Mouse (Mus musculus) fat pad, adult 2 months (tissue): ENCODE measurements around the gene Vwa5b2.

Experiments used
- DNase-seq: peaks from one replicate; pipeline ENCODE4 v3.0.0-alpha.2; 2011; ENCODE audit warnings: low read depth, low spot score; ENCODE audit errors: extremely low read depth

The Vwa5b2 gene

GRCm38 (mm10) chr16:20589366-20589938, at the start of gene Vwa5b2:
Vwa5b2 (plus strand) TSS chr16:20589471.
- DNase-seq = no peak

- DNase-seq = no peak
Measured at GRCm38 (mm10) chr16:20539649-20540048, 49.6 kb upstream of the Vwa5b2 start.

- no peak for DNase-seq
Measured at GRCm38 (mm10) chr16:20540438-20540837, 48.8 kb upstream of the Vwa5b2 start.

DNA sequence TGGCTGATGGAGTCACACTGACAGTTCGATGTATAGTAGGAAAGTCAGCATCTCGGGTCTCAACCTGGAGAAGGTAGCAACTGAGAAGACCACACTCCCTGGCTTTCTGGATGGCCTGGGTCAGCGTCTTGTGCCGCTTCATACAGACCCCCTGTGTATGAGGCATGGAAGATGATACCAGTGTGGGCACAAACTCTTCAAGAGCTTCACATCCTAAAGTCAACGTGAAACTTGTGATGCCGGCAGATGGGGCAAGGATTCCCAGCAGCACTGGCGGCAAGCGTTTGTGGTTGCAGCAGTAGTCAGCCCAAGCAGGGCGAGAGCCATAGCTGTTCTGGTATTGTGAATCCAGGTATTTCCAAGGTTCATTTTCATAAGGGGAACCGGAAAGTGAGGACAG, 43.6 kb upstream of the Vwa5b2 start:
- DNase-seq = no peak

DNA sequence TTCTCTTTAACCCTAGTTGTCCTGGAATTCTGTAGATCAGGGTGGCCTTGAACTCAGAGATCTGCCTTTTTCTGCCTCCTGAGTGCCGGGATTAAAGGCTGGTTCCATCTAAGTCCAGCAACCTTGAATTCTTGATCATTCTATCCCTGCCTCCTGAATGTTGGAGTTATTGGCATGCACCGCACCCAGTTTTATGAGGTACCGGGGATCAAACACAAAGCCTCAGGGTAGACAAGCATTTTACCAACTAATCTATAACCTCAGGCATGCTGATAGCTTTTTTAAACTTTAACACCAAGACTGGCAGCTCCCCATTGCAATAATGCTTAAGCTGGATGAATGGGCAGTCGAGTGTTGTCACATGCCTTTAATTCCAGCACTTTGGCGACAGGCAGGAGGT, 41.8 kb upstream of the Vwa5b2 start:
- no peak for DNase-seq

GRCm38 (mm10) chr16:20548096-20548948, 40.9 kb upstream of the Vwa5b2 start, which contains the start of gene Abcf3:
Abcf3 (plus strand) TSS chr16:20548577.
- peak; percentile 86 for DNase-seq

- DNase-seq = no peak
Measured at GRCm38 (mm10) chr16:20549161-20549560, 40.1 kb upstream of the Vwa5b2 start.

DNA sequence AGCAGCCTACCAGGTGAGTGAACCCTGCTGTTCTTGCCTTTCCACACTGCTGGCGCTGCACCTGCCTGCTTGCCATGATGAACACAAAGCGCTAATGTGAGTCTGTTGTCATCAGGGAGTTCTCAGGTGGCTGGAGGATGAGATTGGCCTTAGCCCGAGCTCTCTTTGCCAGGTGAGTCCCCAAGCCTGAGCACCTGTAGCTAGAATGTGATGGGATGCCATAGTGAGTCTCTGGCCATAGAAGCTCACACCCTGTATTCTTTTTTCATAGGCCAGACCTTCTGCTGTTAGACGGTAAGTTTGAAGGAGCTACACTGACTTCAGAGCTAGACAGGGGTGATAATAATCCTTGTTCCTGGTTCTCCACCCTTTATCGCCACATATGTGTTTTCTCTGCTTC, 37.6 kb upstream of the Vwa5b2 start:
- no peak for DNase-seq

GRCm38 (mm10) chr16:20552594-20552993, 36.7 kb upstream of the Vwa5b2 start:
- DNase-seq = no peak

GRCm38 (mm10) chr16:20555000-20555399, 34.3 kb upstream of the Vwa5b2 start:
- DNase-seq = no peak

GRCm38 (mm10) chr16:20557381-20557780, 31.9 kb upstream of the Vwa5b2 start:
- DNase-seq = no peak

- DNase-seq = no peak
Measured at GRCm38 (mm10) chr16:20565075-20565474, 24.2 kb upstream of the Vwa5b2 start.

- DNase-seq = no peak
Measured at GRCm38 (mm10) chr16:20589939-20590679, 838 bp downstream of the Vwa5b2 start.

DNA sequence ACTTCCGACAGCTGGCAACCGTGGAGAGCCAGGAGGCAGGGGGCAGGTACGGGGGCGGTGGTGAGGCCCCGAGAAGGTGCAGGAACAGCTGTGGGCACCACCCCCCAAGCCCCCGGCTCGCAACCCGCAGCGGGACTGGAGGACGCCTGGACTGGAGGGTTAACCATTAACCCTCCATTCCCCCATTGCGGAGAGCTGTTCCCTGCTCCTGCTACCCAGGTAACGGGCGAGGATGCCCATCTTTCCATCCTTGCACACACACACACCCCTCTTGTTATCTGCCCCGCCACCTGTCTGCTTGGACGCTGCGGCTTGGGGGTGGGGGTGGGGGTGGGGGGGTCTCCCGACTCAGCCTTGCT, 1.4 kb downstream of the Vwa5b2 start:
- no peak for DNase-seq

DNA sequence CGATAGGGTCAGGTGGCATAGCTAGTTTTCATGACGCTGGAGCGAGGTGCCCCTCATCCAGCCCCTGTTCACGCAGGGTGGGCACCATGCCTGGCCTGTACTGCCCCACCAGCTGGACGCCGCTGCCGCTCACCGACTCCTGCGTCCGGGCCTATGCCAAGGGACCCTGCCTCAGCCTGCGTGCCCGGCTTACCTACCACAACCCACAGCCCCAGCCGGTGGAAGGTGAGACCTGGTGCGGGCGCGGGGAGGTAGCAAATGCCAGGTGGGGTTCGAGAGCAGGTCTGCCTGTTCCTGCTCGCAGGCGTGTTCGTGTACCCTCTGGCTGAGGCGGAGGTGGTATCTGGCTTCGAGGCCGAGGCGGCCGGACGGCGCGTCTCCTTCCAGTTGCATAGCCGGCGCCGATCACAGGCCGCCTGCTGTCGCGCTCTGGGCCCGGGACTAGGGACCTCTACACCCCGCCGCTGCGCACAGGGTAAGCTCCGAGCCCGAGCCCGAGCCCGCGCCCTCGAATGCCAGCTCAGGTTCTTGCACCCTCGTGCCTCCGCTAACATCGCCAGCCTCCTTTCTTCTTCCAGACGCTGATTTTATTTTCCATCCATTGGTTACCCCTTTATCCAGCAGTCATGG, 1.9 kb downstream of the Vwa5b2 start:
- no peak for DNase-seq

DNA sequence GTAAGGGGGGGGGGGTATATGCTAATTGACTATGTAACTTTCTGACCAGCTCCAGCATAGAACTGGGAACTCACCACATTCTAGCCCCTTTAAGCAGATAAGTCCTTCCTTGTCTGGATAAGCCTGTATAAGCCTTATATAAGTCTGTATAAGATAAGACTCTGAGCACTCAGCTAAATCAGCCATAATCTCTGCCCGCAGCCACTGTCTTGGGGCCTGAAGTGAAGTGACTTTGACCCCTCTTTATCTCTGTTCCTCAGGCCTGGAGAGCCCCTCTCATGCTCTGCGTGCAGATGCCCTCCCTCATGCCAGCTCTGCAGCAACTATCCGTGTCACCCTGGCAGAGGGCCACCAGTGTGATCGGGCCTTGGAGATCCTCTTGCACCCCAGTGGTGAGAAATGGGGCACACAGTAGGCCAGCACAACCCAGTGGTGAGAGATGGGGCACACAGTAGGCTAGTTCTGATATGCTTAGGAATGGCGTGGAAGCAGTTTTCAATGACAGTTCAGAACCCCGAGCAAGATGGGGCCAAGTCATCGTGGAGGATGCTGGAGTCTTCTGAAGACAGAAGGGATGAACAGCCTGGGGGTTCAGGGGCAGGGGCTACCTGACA, 5.9 kb downstream of the Vwa5b2 start:
- no peak for DNase-seq

DNA sequence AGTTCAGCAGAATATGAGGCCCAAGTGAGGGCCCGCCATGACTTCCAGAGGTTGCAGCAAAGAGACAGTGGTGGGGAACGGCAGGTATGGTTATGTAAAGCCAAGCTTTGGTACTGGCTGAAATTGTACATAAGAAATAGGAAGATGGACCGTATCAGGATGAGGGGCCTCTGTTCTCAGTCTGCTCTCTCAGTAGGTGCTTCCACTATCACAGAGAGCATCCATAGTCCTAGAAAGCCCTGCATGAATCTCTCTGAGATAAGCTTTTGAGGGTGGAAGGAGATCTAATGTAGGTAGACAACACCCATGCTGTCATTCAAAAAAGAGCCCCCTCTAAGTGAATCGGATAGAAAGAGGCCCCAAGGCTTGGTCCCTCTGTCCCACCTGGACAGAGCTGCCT, 6.5 kb downstream of the Vwa5b2 start:
- no peak for DNase-seq

GRCm38 (mm10) chr16:20596687-20597441, 7.6 kb downstream of the Vwa5b2 start:
- no peak for DNase-seq

DNA sequence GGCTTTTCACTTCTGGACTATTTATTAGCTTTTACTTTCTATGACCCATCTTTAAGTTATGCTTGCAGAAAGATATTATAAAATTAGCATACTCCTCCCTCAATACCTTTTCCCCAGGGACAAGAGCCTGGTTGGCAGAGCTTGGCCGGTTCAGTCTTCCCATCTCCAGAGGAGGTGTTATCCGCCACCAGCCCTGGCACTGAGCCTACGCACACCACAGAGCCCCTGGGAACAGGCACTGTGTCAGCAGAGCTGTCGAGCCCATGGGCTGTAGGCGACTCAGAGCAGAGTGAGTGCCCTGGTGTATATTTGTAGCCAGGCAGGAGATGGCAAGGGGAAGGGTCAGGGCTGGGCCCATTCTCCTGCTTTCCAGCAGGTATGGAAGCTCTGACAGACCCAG, 11.2 kb downstream of the Vwa5b2 start:
- no peak for DNase-seq

- DNase-seq = peak; percentile 8
Measured at GRCm38 (mm10) chr16:20604705-20605104, 15.4 kb downstream of the Vwa5b2 start.
